Mouse (Mus musculus) heart, adult 2 months (tissue): Measurements from ENCODE around the gene Tyrp1.

ENCODE experiments used
- EP300 ChIP-seq: fragments of 200-500 bp; IDR thresholded peaks from 2 replicates; pipeline ENCODE4 v1.6.1; 2011; ENCODE audit warnings: low read depth, low read length, control low read depth; ENCODE audit not compliant: insufficient read depth
- POLR2A ChIP-seq: fragments of 200-500 bp; IDR thresholded peaks from 2 replicates; pipeline ENCODE4 v1.6.1; 2011; ENCODE audit warnings: mild to moderate bottlenecking, low read depth, low read length, control low read depth; ENCODE audit not compliant: insufficient read depth

GRCm38 (mm10) chr4:80843752-80844151 lies 9.8 kb downstream of the Tyrp1 start:
- TF ChIP-seq POLR2A (no peak), EP300 (no peak)
